ENCODE assay signal across 13 mouse cellular contexts in genomic region chr12:101979213-101979750, GRCm38 (mm10). TPM values are rescaled to one million over a fixed set of nuclear protein-coding genes. Genes with fewer than 3 reads are reported as not detected.
DNase-seq lines count a peak whose midpoint lies in the region; ATAC-seq and TF ChIP-seq lines count a peak whose summit lies in the region.
"Had no signal": no experiment of that assay in that cellular context is flagged by ENCODE, and none has a peak within 500 bp of the region (broad histone marks: within the 10 kb centered on the region; RNA-seq: fewer than 3 reads in every experiment).

No protein-coding gene starts in this region.

- H3K9ac ChIP-seq in CH12.LX (ENCODE audit: insufficient read depth, low read depth): peak overlapping the region; percentile 68; the same call in 1 of the 2 replicates
- H3K9ac ChIP-seq in midbrain, embryonic 15.5 days: no peak overlapping the region
- H3K9ac ChIP-seq: hindbrain, embryonic 12.5 days had no signal

- TF ChIP-seq POLR2A in CH12.LX (IDR thresholded peaks at IDR 0.05; ENCODE audit: low read depth, low read length): no peak
- no peak for TF ChIP-seq POLR2A in myocyte (IDR thresholded peaks at IDR 0.05; ENCODE audit: insufficient read length, low read depth)

- H3K36me3 ChIP-seq in CH12.LX (replicated peaks in 1 of 2; ENCODE audit: control insufficient read depth in 1 of 2, insufficient read depth in 1 of 2, low read length in 1 of 2): peaks cover 21 to 32% of the 10 kb centered on the region in 2 experiments
- peaks cover 19% of the 10 kb centered on the region for H3K36me3 ChIP-seq in myocyte (ENCODE audit: control insufficient read depth, insufficient read depth)
- peaks cover 13% of the 10 kb centered on the region; the same call in 1 of the 2 replicates for H3K36me3 ChIP-seq in midbrain, embryonic 15.5 days (replicated peaks)

- no peak for ATAC-seq in CD4-positive, CD25-positive, alpha-beta regulatory T cell, adult 4 months
- ATAC-seq in midbrain, embryonic 15.5 days (replicated peaks): no peak

- no peak for TF ChIP-seq CTCF in CH12.LX (conservative IDR thresholded peaks at IDR 0.05 in 1 of 2, IDR thresholded peaks at IDR 0.05 in 1 of 2; ENCODE audit: low read depth in 2 of 2, low read length in 2 of 2)

- dilution Hi-C loops in CH12.LX (cut with MboI; ENCODE audit: extremely low pct_ligation_motif_present, extremely low pct_unique_long_range_greater_than_20kb, low sequenced_read_pairs): no loop called here

- no peak overlapping the region; the same call in 1 of the 2 replicates for H3K27ac ChIP-seq in CH12.LX (ENCODE audit: insufficient read depth, low read depth)
- no peak overlapping the region for H3K27ac ChIP-seq in midbrain, embryonic 15.5 days
- H3K27ac ChIP-seq: hindbrain, embryonic 12.5 days had no signal

- in situ Hi-C loops in CH12.LX (cut with MboI; ENCODE audit: low pct_ligation_motif_present, low pct_unique_long_range_greater_than_20kb, low sequenced_read_pairs): no loop called here

- TF ChIP-seq RAD21 in CH12.LX (IDR thresholded peaks at IDR 0.05; ENCODE audit: low read depth, low read length): no peak

- 92% methylated on average over 8 of the region's 8 CpGs for WGBS in midbrain, embryonic 15.5 days

- H3K9me3 ChIP-seq in CH12.LX (replicated peaks; ENCODE audit: low read length): no peaks in the 10 kb centered on the region
- no peaks in the 10 kb centered on the region for H3K9me3 ChIP-seq in midbrain, embryonic 15.5 days
- H3K9me3 ChIP-seq: hindbrain, embryonic 12.5 days had no signal

- DNase-seq in CD4-positive, CD25-positive, alpha-beta regulatory T cell, adult 2 months (ENCODE audit: low read depth, low spot score): peak; percentile 37
- DNase-seq in CH12.LX (ENCODE audit: extremely low read depth): peak; percentile 48
- peak; percentile 17 for DNase-seq in liver
- no peak for DNase-seq in cerebellum, adult 9-10 months
- DNase-seq in kidney, adult 8-10 months: no peak
- DNase-seq: cerebellum, postnatal 14 days; gastrocnemius, postnatal 14 days; thymus, adult 2 months had no signal

- H3K4me3 ChIP-seq in CH12.LX (replicated peaks in 1 of 3; ENCODE audit: low read depth in 2 of 3, low read length in 2 of 3, poor library complexity in 1 of 3) (no peak overlapping the region), myocyte (no peak overlapping the region)
- no peak overlapping the region for H3K4me3 ChIP-seq in midbrain, embryonic 15.5 days
- H3K4me3 ChIP-seq: hindbrain, embryonic 12.5 days had no signal

- H3K4me1 ChIP-seq in CH12.LX (ENCODE audit: control insufficient read depth in 1 of 2, insufficient read depth in 2 of 2): peaks cover 4 to 35% of the 10 kb centered on the region in 2 experiments; a peak in 2 of 4 replicates
- peaks cover 20% of the 10 kb centered on the region for H3K4me1 ChIP-seq in midbrain, embryonic 15.5 days

- H3K4me2 ChIP-seq in CH12.LX (ENCODE audit: insufficient read depth, low read depth, poor library complexity, severe bottlenecking): peak overlapping the region; percentile 91
- H3K4me2 ChIP-seq in myocyte (ENCODE audit: low read depth): peak overlapping the region; percentile 1
- no peak overlapping the region for H3K4me2 ChIP-seq in midbrain, embryonic 15.5 days
- H3K4me2 ChIP-seq: hindbrain, embryonic 12.5 days; midbrain, embryonic 11.5 days had no signal

- H3ac ChIP-seq in myocyte (ENCODE audit: control insufficient read depth, insufficient read length): no peak overlapping the region

- TF ChIP-seq EP300 in CH12.LX (IDR thresholded peaks at IDR 0.05; ENCODE audit: low read length): peak; percentile 13

- peaks cover 49% of the 10 kb centered on the region for H3K79me2 ChIP-seq in CH12.LX (replicated peaks; ENCODE audit: control insufficient read depth, extremely low read depth, insufficient read depth, poor library complexity, severe bottlenecking)
- peaks cover 54% of the 10 kb centered on the region for H3K79me2 ChIP-seq in myocyte (ENCODE audit: control insufficient read depth, insufficient read depth)

- H3K27me3 ChIP-seq in CH12.LX (replicated peaks) (no peaks in the 10 kb centered on the region), myocyte (ENCODE audit: control insufficient read depth, insufficient read depth, insufficient read length) (no peaks in the 10 kb centered on the region)
- H3K27me3 ChIP-seq in midbrain, embryonic 15.5 days (replicated peaks): no peaks in the 10 kb centered on the region
- H3K27me3 ChIP-seq: hindbrain, embryonic 12.5 days had no signal

TF ChIP-seq in CH12.LX, 34 proteins besides CTCF, POLR2A, EP300 and RAD21 (continues in another document):
- TF ChIP-seq JUN (IDR thresholded peaks at IDR 0.05; ENCODE audit: insufficient read depth, low read depth, low read length) (no peak), HCFC1 (IDR thresholded peaks at IDR 0.05; ENCODE audit: low read depth, low read length) (peak; percentile 27; the same call in 1 of the 2 replicates), ZKSCAN1 (IDR thresholded peaks at IDR 0.05; ENCODE audit: borderline replicate concordance, low read depth, low read length) (no peak), TCF12 (IDR thresholded peaks at IDR 0.05; ENCODE audit: low read depth, low read length) (no peak), ZC3H11A (IDR thresholded peaks at IDR 0.05; ENCODE audit: low read depth, low read length) (no peak), E2F4 (IDR thresholded peaks at IDR 0.05; ENCODE audit: insufficient replicate concordance, low read depth, low read length) (no peak), ELF1 (IDR thresholded peaks at IDR 0.05; ENCODE audit: low read depth, low read length) (no peak), GABPA (IDR thresholded peaks at IDR 0.05; ENCODE audit: insufficient replicate concordance, low read depth, low read length) (no peak), BHLHE40 (IDR thresholded peaks at IDR 0.05; ENCODE audit: low read depth, low read length) (no peak), UBTF (IDR thresholded peaks at IDR 0.05; ENCODE audit: low read depth, low read length) (no peak), NELFE (IDR thresholded peaks at IDR 0.05; ENCODE audit: low read depth, low read length) (no peak), ETS1 (conservative IDR thresholded peaks at IDR 0.05; ENCODE audit: low read depth, low read length) (no peak), MEF2A (IDR thresholded peaks at IDR 0.05; ENCODE audit: borderline replicate concordance, low read depth, low read length) (0 out of 2 replicates have a peak, but pooled peaks have one; percentile 16), TBP (conservative IDR thresholded peaks at IDR 0.05; ENCODE audit: low read depth, low read length) (no peak), JUND (conservative IDR thresholded peaks at IDR 0.05; ENCODE audit: low read depth, low read length) (no peak), CHD2 (IDR thresholded peaks at IDR 0.05; ENCODE audit: low read length) (no peak), NRF1 (IDR thresholded peaks at IDR 0.05; ENCODE audit: low read depth, low read length) (no peak), PAX5 (IDR thresholded peaks at IDR 0.05; ENCODE audit: low read length) (no peak), RCOR1 (conservative IDR thresholded peaks at IDR 0.05; ENCODE audit: low read depth, low read length) (no peak)

TF ChIP-seq in myocyte, 11 proteins besides CTCF, POLR2A, EP300 and RAD21:
- no peak for TF ChIP-seq MYOD1 (IDR thresholded peaks at IDR 0.05; ENCODE audit: control insufficient read depth in 1 of 3, insufficient read length in 2 of 3, low read depth in 2 of 3)
- no peak for TF ChIP-seq TCF3 (IDR thresholded peaks at IDR 0.05; ENCODE audit: insufficient read length, low read depth)
- TF ChIP-seq MYOG (IDR thresholded peaks at IDR 0.05; ENCODE audit: control insufficient read depth in 1 of 3, insufficient read depth in 1 of 3, insufficient read length in 2 of 3, low read depth in 2 of 3): no peak
- TF ChIP-seq USF1 (IDR thresholded peaks at IDR 0.05; ENCODE audit: low read depth): no peak
- no peak for TF ChIP-seq CEBPB (IDR thresholded peaks at IDR 0.05; ENCODE audit: insufficient read depth, poor library complexity, severe bottlenecking)
- no peak for TF ChIP-seq TCF12 (IDR thresholded peaks at IDR 0.05; ENCODE audit: insufficient read depth, poor library complexity, severe bottlenecking)
- no peak for TF ChIP-seq E2F4 (IDR thresholded peaks at IDR 0.05; ENCODE audit: insufficient read depth)
- TF ChIP-seq MAX (IDR thresholded peaks at IDR 0.05; ENCODE audit: low read depth): no peak
- no peak for TF ChIP-seq REST (IDR thresholded peaks at IDR 0.05; ENCODE audit: insufficient read depth, insufficient read length)
- TF ChIP-seq SRF (IDR thresholded peaks at IDR 0.05; ENCODE audit: control insufficient read depth, insufficient read length, low read depth): no peak
- no peak for TF ChIP-seq POLR2AphosphoS2 (IDR thresholded peaks at IDR 0.05; ENCODE audit: insufficient read length, low read depth)

RNA-seq across cellular contexts. Expression of gene Cpsf2, which starts 3.5 kb away (rescaled TPM):
- 10 to 100 TPM; 16.2 to 19.4 TPM for polyA plus RNA-seq in CD4-positive, CD25-positive, alpha-beta regulatory T cell, adult 4 months (2017; shearing (Covaris generic))
- total RNA-seq in CH12.LX (2012; rRNA removed) (32.7 and 38.1 TPM in 2 replicates), CH12.LX (2014; rRNA removed) (42.0 and 45.5 TPM in 2 replicates)
- polyA plus RNA-seq in CH12.LX (2012; ENCODE audit: insufficient read length, low read depth) (34.6 and 36.1 TPM in 2 replicates), myocyte (2012; fragmentation: generic; extraction: Trizol) (11.0 TPM)
- 28.5 and 28.8 TPM in 2 replicates for polyA plus RNA-seq in midbrain, embryonic 15.5 days (2015; fragmentation: Nextera tagmentation; extraction: Ambion mirVana)

RNA-seq across cellular contexts. Expression of gene Atxn3, which starts 21.2 kb away (rescaled TPM):
- polyA plus RNA-seq in CD4-positive, CD25-positive, alpha-beta regulatory T cell, adult 4 months (2017; shearing (Covaris generic)): 10 to 100 TPM; 17.7 to 18.8 TPM
- 10.8 and 11.2 TPM in 2 replicates for total RNA-seq in CH12.LX (2012; rRNA removed)
- total RNA-seq in CH12.LX (2014; rRNA removed): 24.4 and 25.8 TPM in 2 replicates
- polyA plus RNA-seq in CH12.LX (2012; ENCODE audit: insufficient read length, low read depth): 19.9 and 21.8 TPM in 2 replicates
- 2.8 TPM for polyA plus RNA-seq in myocyte (2012; fragmentation: generic; extraction: Trizol)
- 12.0 and 13.9 TPM in 2 replicates for polyA plus RNA-seq in midbrain, embryonic 15.5 days (2015; fragmentation: Nextera tagmentation; extraction: Ambion mirVana)

Comparison
In these comparisons a context has a peak if more than half of its experiments do, and no peak if none do; other contexts are left out.
1. DNase-seq: peak in CD4-positive, CD25-positive, alpha-beta regulatory T cell, adult 2 months (single experiment), CH12.LX (single experiment) and liver (single experiment); none in cerebellum, adult 9-10 months (single experiment) and kidney, adult 8-10 months (0 of 2).